Mouse (Mus musculus) gastrocnemius, adult 18-20 months (tissue): ENCODE measurements around the gene Kctd19. TPM values are rescaled to one million over a fixed set of nuclear protein-coding genes. Genes with fewer than 3 reads are reported as not detected.

Source experiments
- DNase-seq: peaks from one replicate; pipeline ENCODE4 v3.0.0; 2021; ENCODE audit warnings: low spot score
- total RNA-seq, 2 experiments: library from RNA; stranded (reverse); gene quantifications; 2 replicates each; pipeline ENCODE4 v1.2.3; 2021

The Kctd19 gene
- total RNA-seq, 2 experiments from 2014 or later = 0.21 TPM; not detected in 1

DNA sequence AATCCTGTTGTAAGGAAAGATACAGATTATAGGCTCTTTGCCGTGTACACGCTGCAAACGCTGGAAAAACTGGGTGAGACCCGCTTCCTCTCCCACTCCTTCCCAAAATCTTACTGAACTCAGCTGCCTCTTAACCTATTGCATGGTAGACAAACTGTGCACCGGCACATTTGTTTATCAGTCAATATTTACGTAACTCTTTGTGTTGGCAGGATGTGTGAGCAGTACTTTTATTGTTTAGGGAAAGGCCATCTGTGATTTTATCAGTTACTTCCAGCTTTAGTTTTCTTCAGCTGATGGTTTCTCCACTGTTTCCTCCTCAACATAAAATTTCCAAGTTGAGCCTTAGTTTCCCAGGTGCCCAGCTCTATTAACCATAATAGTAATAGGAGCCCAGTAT, 13.6 kb upstream of the Kctd19 start:
- no peak for DNase-seq

- no peak for DNase-seq
Measured at GRCm38 (mm10) chr8:105422006-105422405, 8.7 kb upstream of the Kctd19 start.

GRCm38 (mm10) chr8:105419800-105420199, 6.5 kb upstream of the Kctd19 start:
- no peak for DNase-seq

DNA sequence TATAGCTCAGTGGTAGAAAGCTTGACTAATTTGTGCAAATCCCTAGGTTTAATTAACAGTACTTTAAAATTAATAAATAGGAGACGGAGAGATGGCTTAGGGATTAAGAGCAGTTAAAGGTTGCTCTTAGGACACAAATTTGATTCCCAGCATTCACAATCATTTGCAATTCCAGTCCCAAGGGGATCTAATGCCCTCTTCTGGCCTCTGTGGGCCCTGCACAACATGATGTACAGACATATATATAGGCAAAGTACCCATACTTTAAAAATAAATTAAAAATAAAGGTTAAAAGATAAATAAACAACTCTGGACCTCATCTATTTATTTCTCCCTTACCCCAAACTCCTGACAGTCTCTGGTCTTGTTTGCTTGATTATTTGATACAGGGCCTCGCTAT, 5.7 kb upstream of the Kctd19 start:
- DNase-seq = no peak

DNA sequence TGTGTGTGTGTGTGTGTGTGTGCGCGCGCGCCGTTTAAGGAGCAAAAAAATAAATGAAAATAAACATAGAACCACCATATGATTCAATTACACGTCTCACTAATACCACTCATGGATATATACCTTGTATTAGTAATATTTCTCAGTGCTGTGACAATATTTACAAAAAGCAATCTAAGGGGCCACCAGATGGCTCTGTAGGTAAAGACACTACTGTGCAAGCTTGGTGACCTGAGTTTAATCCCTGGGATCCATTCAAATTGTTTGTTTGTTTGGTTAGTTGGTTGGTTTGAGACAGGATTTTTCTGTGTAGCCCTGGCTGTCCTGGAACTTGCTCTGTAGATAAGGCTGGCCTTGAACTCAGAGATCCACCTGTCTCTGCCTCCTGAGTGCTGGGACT, 3.4 kb downstream of the Kctd19 start:
- no peak for DNase-seq

DNA sequence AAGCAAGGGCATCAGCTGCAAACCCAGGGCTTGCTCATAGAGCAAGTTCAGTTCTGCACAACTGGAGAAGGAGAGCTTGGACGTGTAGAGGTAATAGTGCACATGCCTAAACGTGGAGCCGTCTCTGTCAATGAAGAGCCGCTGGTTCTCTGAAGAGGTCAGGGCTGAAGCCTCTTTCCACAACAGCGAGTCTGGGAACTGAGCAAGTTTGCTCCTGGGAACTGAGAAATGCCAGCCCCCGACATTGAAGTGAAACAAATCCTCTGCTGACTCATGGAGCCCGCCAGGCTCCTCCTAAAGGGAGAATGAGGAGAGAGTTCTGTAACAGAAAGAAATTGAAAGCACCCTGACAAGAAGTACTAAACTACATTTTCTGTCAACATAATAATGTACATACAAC, 5.0 kb downstream of the Kctd19 start:
- DNase-seq = no peak

DNA sequence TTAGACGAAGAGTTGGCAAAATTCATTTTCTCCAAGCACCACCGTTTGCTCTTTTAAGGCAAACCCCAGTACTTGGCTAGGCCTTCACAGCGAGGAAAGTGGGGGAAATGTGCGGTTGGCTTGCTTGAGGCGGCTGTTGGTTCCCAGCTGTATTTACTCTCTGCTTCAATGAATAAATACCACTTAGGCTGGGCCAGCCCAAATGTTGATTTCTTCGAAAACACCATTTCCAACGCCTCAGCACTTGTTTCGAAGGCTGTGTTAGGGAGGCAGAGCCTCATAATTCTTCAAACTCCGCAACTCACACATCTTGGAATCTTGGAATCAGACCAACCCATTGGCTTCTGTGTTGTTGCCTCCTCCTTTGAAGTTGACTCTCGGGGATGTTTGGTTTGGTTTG, 6.9 kb downstream of the Kctd19 start:
- DNase-seq = no peak

DNA sequence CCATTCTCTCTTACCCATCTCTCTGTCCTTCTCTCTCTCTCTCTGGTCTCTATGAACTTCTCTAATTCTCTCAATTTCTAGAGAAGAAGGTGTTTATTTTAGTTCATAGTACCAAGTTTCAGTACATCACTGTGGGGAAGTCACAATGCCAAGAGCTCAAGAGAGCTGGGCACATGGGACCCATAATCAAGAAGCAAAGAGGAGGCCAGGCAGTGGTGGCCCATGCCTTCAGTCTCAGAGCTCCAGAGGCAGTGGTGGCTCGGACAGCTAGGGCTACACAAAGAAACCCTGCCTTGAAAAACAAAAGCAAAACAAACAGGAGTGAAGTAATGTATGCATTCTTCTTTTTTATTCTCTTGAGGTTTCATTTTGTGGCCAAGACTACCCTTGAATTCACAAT, 8.8 kb downstream of the Kctd19 start:
- no peak for DNase-seq

GRCm38 (mm10) chr8:105403467-105403866, 9.8 kb downstream of the Kctd19 start:
- no peak for DNase-seq

DNA sequence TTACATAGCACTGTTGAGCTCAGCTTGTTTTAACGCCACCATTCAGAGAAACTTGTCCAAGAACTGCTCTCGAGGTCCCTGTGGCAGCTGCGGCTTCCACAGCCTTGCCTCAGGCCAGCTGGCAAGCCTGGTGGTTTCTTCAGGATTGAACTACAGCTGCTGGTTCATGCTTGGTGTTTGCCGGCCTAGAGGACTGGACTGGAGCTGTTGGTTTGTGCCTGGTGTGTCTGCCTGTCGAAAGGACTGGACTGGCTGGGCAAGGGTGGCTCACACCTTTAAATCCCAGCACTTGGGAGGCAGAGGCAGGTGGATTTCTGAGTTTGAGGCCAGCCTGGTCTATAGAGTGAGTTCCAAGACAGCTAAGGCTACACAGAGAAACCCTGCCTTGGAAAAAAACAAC, 13.3 kb downstream of the Kctd19 start:
- no peak for DNase-seq

- peak; percentile 68 for DNase-seq
Measured at GRCm38 (mm10) chr8:105397747-105398146, 15.6 kb downstream of the Kctd19 start.

DNA sequence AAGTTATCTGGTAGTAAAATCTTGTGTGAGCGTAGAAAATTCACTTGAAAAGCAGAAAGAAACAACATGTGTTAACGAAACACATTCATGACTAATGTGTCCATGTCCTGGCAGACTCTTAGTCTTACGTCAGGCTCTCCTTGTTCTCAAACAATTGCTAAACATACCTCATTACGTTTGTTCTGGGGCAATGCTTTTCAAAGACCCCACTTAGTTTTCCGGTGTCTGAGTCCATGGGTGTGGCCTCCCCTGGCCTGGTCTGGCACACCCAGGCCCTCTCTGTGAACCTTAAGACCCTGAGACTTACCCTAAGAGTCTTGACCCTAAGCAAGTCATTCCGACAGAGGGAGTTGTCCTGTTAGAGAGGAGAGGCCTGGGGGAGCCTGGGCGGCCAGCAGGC, 19.4 kb downstream of the Kctd19 start:
- DNase-seq = peak; percentile 20

DNA sequence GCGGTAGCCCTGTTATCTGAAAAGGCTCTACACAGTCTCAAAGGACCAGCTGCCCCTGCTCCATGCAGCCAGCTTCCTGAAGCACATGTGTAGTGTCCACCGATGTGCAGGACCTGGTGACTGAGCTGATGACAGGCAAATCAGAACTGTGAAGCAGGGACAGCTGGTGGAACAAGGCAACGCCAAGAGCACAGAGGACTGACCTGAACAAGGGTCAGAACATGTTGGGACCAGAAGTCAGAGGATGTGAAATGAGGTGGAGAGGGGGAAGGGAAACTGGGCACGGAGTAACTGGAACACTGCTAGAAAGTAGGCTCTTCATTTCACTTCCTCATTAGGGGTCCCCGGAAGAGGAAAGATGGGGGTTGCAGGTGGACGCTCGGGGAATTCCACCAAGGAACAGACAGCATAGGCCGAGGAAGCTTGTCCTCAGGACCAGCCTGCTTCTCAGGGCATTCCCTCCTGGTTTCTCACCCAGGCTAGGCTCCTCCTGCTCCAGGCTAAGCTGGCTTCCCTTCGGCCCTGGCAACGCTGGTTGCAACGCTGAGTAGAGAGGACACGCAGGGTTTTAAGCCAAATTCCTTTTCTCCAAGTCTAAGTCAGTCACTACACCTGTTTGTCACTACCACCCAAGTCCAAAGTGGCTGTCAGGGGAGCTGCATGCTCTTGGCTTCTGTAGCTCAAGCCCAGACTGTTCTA, 20.1 kb downstream of the Kctd19 start:
- DNase-seq = peak; percentile 24

DNA sequence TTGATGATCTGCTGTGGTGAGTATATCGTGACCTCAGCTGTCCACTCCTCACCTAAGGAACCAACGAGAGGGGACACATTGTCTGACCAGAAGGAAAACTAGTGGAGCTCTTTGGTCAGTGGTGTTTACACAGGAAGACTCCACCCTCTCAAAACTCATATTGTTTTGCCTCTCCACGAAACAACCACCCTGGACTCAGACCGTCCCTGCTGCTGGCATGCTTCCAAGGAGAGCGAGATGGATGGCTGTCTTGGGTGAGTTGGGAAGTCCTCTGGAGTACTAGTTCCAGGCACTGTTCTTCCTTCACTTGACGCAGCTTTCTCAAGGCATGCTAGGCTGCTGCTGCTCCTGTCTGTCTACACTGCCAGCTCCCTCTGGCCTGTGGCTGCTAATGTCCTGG, 24.2 kb downstream of the Kctd19 start:
- no peak for DNase-seq

DNA sequence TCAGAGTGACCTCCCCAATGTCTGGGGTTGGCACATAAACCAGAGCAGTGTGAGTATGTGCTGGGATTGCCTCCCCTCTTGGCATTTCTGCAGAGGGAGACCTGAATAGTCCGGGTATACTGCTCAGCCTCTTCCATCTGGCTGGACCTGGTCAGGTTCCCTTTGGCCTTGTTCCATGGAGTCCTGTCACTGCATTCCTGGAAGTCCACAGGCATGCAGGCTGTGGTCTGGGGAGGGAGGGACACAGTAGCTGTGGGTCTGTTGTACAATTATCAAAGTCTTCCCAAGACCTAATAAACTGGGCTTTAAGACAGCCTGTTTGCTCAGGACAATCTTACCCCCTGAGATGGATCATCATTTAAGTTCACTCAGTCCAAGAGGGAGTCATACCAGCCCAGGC, 26.2 kb downstream of the Kctd19 start:
- no peak for DNase-seq

DNA sequence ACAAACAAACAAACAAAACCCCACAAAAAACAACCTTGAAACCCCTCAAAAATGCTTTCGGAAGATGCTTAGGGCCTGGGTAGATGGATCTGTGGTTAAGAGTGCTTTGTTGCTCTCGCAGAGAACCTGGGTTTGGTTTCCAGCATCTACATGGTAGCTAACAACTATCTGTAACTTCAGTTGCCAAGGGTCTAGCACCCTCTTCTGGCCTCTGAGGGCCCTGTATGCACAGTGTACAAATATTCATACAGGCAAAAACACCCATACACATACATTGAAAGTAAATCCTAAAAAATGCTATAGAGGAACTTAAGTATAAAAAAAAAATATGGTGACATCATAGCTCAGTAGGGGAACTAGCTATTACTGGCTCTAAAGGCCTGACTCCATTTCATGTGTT, 29.2 kb downstream of the Kctd19 start:
- DNase-seq = no peak

- DNase-seq = no peak
Measured at GRCm38 (mm10) chr8:105380308-105380707, 33.0 kb downstream of the Kctd19 start.

DNA sequence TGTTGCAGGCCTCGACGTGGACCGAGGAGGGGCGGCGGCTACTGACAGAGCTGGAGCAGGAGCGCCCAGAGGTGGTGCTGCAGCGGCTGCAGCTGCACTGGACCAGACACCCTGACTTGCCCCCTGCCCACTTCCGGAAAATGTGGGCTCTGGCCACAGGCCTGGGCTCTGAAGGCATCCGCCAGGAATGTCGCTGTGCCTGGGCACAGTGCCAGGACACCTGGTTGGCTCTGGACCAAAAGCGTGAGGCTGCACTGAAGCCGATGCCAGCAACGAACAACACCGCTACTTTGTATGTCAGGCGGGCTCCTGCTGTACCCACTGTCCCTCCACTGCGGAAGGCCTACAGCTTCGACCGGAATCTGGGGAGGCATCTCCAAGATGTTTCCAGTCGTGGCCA, 34.6 kb downstream of the Kctd19 start:
- DNase-seq = no peak

- DNase-seq = no peak
Measured at GRCm38 (mm10) chr8:105374513-105374966, 38.8 kb downstream of the Kctd19 start.

DNA sequence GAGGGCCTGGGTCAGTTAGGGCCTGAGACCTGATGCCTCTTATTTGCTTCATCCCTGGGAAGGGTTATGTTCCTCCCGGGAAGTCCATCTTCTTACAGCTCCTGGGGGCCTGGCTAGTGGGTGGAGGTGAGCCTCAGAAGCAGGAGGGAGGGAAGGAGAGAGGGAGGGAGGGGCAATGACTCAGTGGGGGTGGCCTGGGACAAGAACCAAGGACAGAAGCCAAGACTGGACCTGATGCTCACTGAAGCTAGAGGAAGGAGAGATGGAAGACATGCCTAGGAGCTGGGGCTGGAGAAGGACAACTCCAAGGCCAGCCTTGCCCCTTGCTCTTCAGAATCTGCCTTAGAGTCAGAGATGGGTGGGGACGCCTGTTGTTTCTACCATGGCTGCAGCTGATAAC, 40.3 kb downstream of the Kctd19 start, which contains the start of gene Plekhg4:
Plekhg4 (plus strand) TSS at position 243 of the 400 bp plus-strand sequence.
- DNase-seq = no peak

DNA sequence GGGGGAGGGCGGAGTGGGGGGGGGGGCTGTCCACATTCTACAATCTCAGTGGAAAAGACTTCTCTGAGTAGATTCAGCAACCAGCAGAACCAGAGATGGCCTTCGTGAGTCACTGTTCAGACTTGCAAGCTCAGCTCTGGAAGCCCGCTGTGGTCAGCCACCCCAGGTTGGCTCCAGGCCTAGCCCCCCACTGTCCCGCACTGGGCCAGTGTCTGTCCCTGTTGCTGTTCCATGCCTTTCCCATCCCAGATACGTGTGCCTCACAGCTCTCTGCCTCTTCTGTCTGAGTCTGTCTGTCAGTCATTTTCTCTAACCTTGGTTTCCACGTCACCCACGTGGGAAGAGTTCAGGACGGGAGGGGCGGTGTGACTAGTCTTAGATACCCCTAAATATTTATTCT, 40.8 kb downstream of the Kctd19 start:
- no peak for DNase-seq

DNA sequence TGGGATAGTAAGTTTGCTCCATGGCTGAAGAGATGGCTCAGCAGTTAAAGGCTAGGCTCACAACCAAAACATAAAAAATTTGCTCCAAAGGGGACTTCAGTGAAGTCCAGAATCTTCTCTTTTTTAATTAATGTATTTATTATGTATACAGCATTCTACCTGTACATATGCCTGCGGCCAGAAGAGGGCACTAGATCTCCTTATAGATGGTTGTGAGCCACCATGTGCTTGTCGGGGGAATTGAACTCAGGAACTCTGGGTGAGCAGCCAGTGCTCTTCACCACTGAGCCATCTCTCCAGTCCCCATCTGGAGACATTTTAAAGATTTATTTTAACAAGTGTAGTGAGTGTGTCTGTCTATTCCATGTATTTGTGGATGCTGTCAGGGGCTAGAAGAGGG, 46.2 kb downstream of the Kctd19 start:
- DNase-seq = no peak

- DNase-seq = no peak
Measured at GRCm38 (mm10) chr8:105361751-105362702, 51.3 kb downstream of the Kctd19 start.
